Mouse (Mus musculus): ENCODE measurements around the gene Gm17657.

Gene Gm17657

DNA sequence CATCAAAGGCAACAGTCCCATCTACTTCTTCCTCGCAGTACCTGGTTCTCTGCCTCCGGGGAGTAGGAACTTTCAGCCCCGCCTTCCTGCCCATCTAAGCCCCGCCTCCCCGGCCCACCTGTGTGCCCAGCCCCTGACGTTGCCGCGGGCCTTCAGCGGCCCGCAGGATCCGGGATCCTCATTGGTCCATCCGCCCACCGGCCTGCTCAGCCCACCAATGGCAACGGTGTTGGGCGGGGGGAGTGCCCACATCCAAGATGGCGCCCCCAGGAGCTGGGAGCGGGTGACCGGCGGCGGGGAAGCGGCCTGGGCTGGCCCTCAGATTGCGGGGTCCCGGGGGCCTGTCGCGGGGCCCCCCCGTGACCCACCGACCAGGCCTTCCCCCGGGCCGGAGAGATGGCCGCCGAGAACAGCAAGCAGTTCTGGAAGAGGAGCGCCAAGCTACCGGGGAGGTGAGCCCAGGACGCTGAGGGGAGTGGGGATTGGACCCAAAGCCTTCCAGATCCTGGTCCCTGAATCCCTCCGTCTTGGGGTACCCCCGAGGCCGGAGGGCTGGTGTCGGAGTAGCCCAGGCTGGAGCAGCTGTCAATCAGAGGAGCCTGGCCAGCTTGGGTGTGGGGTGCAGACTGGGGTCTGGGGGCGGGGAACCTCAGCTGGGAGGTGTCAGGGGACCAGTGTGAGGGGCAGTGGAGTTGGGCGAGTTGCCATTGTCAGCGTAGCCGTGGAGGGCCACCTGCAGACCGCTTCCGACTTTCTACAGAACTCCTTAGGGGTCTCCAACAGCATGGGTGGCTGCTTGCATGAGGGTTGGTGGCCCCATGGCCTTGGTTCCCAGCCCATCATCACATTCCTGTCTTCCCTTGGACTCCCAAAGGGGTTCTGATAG, at the start of gene Gm17657, which contains the start of gene Tbc1d22b:
Gm17657 (minus strand) TSS at position 96 of the 886 bp plus-strand sequence.
Tbc1d22b (plus strand) TSS at position 243 of the 886 bp plus-strand sequence.
- peak; percentile 93 for DNase-seq (ENCODE audit: low read depth, low spot score)

DNA sequence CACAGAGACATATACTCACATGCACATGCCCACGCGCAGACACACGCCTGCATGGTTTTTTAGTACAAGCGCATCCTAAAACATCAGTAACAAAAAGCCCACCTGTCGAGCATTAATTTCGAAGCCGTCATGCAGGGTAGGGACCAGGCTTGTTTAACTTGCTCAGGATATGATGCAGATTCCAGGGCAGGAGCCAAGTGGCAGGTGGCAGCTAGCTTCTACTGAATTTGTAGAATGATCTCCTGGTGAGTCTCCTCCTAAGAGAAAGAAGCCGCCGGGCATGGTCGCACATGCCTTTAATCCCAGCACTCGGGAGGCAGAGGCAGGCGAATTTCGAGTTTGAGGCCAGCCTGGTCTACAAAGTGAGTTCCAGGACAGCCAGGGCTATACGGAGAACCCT, 49.6 kb upstream of the Gm17657 start:
- no peak for DNase-seq (ENCODE audit: low read depth, low spot score)

- no peak for DNase-seq (ENCODE audit: low read depth, low spot score)
Measured at GRCm38 (mm10) chr17:29596771-29597132, 47.3 kb upstream of the Gm17657 start.

GRCm38 (mm10) chr17:29595891-29596770, 46.7 kb upstream of the Gm17657 start:
- no peak for DNase-seq (ENCODE audit: low read depth, low spot score)

GRCm38 (mm10) chr17:29589221-29589898, 39.9 kb upstream of the Gm17657 start:
- no peak for DNase-seq (ENCODE audit: low read depth, low spot score)

GRCm38 (mm10) chr17:29586921-29587320, 37.5 kb upstream of the Gm17657 start:
- no peak for DNase-seq (ENCODE audit: low read depth, low spot score)

- no peak for DNase-seq (ENCODE audit: low read depth, low spot score)
Measured at GRCm38 (mm10) chr17:29585446-29585845, 36.0 kb upstream of the Gm17657 start.

DNA sequence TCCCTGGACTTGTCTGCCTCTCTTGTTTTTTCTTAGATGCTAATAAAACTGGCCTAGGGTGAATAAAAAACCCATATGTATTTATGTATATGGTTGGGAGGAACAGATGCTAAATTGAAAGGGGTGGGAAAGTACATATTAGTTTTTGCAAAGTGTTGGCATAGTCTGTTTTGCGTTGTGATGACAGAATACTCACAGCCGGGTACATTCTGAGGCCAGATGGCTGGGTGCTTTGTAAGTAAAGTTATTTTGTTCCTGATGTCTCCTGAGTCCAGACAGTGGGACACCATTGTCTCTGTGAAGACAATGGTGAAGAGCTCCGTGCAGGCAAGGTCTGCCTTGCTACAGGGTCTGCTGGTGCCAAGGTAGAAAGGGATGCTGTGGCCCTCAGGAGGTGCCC, 35.3 kb upstream of the Gm17657 start:
- DNase-seq (ENCODE audit: low read depth, low spot score), result no peak

- no peak for DNase-seq (ENCODE audit: low read depth, low spot score)
Measured at GRCm38 (mm10) chr17:29584306-29584705, 34.9 kb upstream of the Gm17657 start.

GRCm38 (mm10) chr17:29583569-29583968, 34.1 kb upstream of the Gm17657 start:
- no peak for DNase-seq (ENCODE audit: low read depth, low spot score)

- no peak for DNase-seq (ENCODE audit: low read depth, low spot score)
Measured at GRCm38 (mm10) chr17:29579579-29580126, 30.2 kb upstream of the Gm17657 start.

- DNase-seq (ENCODE audit: low read depth, low spot score), result no peak
Measured at GRCm38 (mm10) chr17:29569831-29570230, 20.4 kb upstream of the Gm17657 start.

DNA sequence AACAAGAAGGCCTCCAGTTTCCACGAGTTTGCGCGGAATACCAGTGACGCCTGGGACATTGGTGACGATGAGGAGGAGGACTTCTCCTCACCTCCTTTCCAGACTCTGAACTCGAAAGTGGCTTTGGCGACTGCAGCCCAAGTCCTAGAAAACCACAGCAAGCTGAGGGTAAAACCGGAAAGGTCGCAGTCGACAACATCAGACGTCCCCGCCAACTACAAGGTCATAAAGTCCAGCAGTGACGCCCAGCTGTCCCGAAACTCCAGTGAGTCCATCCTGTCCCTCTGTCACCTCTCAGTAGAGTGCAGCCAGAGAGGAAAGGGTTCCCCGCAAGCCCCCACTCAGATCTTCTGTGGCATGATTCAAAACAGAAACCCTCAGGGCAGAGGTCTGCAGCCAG, 19.0 kb upstream of the Gm17657 start:
- DNase-seq (ENCODE audit: low read depth, low spot score), result no peak

DNA sequence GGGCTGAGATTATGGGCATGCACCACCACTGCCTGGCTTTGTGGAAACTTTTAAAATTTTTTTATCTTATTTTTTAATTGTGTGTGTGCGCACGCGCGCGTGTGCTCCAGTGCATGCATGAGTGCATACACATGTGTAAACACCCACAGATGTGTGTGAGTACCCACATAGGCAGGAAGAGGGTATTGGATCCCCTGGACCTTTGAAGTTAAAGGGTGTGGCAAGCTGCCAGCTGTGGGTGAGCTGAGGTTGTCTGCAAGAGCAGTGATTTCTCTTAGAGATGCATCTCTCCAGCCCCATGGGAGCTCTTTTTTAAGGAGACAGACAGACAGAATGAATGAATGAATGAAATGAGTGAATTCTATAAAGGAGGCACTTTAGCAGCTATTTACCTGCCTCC, 16.1 kb upstream of the Gm17657 start:
- DNase-seq (ENCODE audit: low read depth, low spot score), result no peak

GRCm38 (mm10) chr17:29558476-29558875, 9.0 kb upstream of the Gm17657 start:
- no peak for DNase-seq (ENCODE audit: low read depth, low spot score)

GRCm38 (mm10) chr17:29556893-29557292, 7.5 kb upstream of the Gm17657 start:
- DNase-seq (ENCODE audit: low read depth, low spot score), result no peak

DNA sequence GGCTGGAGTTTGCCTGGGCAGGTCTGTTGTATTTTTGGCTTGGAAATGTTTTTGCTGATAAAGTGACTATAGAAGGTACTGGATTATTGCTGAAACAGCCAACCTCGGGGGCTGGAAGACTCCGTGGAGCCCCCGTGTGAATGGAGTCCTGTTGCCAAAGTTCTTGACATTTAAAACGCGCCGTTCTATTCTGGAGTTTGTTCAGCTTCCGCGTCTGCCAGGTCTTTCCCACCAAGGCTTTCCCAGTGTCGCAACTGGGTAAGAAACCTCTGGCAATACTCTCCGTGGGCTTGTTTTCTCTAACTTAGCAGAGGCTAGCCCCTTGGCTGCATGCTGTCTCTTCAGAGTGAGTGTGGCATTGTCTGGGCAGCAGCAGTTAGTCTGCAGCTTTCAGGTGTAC, 7.0 kb upstream of the Gm17657 start:
- no peak for DNase-seq (ENCODE audit: low read depth, low spot score)

DNA sequence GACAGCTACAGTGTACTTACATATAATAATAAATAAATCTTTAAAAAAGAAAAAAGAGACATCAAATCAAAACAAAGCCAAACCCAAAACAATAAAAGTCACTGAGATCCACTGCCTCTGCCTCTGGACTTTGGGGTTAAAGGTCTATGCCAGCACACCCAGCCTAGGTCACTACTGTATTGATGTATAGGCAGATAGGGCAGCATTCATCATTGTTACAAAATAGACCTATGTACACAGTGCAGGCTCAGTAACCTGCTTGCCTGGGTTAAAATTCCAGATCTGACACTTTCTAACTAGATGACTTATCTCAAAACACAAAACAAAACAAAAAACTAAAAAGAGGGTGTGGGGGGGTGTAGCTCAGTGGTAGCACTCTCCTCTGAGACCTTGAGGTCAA, 4.7 kb upstream of the Gm17657 start:
- no peak for DNase-seq (ENCODE audit: low read depth, low spot score)

GRCm38 (mm10) chr17:29552162-29552732, 2.8 kb upstream of the Gm17657 start, which contains the start of gene Tmem217:
TSS of gene Tmem217 (minus strand) at chr17:29552385.
- no peak for DNase-seq (ENCODE audit: low read depth, low spot score)

GRCm38 (mm10) chr17:29551019-29551418, 1.6 kb upstream of the Gm17657 start:
- DNase-seq (ENCODE audit: low read depth, low spot score), result no peak

DNA sequence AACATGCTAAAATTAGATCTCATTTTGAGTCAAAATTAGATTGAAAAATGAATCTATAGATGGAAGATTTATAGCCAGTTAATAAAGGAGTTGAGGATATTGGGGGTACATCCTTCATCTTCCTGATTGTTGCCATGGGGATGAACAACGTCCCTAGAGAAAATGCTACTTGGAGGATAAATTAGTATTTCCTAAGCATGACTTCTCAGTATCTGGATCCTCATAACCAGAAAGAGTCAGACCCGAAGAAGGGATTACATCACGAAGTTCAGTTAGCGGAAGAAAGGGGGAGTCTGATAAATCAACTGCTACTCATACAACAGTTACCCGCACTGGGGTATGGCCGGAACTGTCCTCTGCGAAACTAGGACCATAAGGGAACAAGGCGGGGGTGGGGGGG, 444 bp downstream of the Gm17657 start:
- no peak for DNase-seq (ENCODE audit: low read depth, low spot score)

Data from ES-CJ7 (cell line).